Mouse (Mus musculus) hindbrain, embryonic 14.5 days (tissue): ENCODE measurements at regions not wholly inside any gene's neighbourhood (a gene's known extent, or its start where the extent isn't known, plus 50 kb on each side); places are given as distances from the start of the nearest gene placed in this dataset.

Source experiments
- ATAC-seq: fragments of 200-750 bp; cut with Nextera tagmentation; 2 replicates; pipeline ENCODE4 v1.8.0; 2017; ENCODE audit warnings: moderate number of reproducible peaks, mild to moderate bottlenecking, moderate TSS enrichment, moderate library complexity; ENCODE audit not compliant: low FRiP score
- DNase-seq: peaks from one replicate; pipeline ENCODE4 v3.0.0-alpha.2; 2015; ENCODE audit warnings: low spot score
- H3K27ac ChIP-seq: fragments of 300-500 bp; sonication (generic); 2 replicates; pipeline ENCODE4 v1.5.1; 2014; ENCODE audit warnings: mild to moderate bottlenecking, moderate library complexity
- H3K27me3 ChIP-seq: fragments of 300-500 bp; sonication (generic); 2 replicates; pipeline ENCODE4 v1.6.1; 2014; ENCODE audit warnings: mild to moderate bottlenecking, low read length, mixed read lengths; ENCODE audit not compliant: control insufficient read depth, insufficient read depth
- H3K36me3 ChIP-seq: fragments of 300-500 bp; sonication (generic); replicated peaks from 2 replicates; pipeline ENCODE4 v1.6.1; 2014; ENCODE audit not compliant: control insufficient read depth, insufficient read depth
- H3K4me1 ChIP-seq: fragments of 300-500 bp; sonication (generic); replicated peaks from 2 replicates; pipeline ENCODE4 v1.6.1; 2014; ENCODE audit warnings: antibody characterized with exemption, low read length, mixed read lengths; ENCODE audit not compliant: control insufficient read depth, insufficient read depth
- H3K4me2 ChIP-seq: fragments of 300-500 bp; sonication (generic); replicated peaks from 2 replicates; pipeline ENCODE4 v1.6.1; 2014; ENCODE audit warnings: mild to moderate bottlenecking, moderate library complexity
- H3K4me3 ChIP-seq: fragments of 300-500 bp; sonication (generic); replicated peaks from 2 replicates; pipeline ENCODE4 v1.5.1; 2014; ENCODE audit warnings: mild to moderate bottlenecking, low read length
- H3K9ac ChIP-seq: fragments of 300-500 bp; sonication (generic); 2 replicates; pipeline ENCODE4 v1.6.1; 2014
- H3K9me3 ChIP-seq: fragments of 300-500 bp; sonication (generic); 2 replicates; pipeline ENCODE4 v1.6.1; 2016; ENCODE audit warnings: low read length; ENCODE audit not compliant: control insufficient read depth
- WGBS: fragments of 180-500 bp; shearing (Covaris S2); extraction: QIAGEN DNeasy Blood & Tissue Kit; methylation state at CpG from one replicate; pipeline ENCODE4 v1.1.7; 2014; 5-methylcytosine and 5-hydroxymethylcytosine counted together

DNA sequence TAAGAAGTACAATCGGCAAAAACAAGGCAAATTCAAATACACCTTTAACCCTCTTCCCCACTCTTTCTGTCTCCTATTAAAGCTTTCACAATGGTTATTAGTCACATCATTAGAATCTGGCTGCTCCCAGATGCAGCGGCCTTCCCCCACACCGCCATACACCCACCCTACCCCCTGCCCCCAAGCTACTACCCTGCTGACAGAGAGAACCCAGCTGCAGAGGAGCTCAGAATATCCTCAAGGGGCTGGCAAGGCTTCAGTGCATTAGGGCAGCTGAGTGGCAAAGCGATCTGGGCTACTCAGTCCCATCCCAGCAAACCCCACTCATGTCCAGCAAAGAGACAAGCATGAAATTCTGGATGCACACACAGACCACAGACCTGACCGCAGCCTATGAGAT lies 113.6 kb upstream of the Rgma start:
- ATAC-seq: no peak
- DNase-seq: no peak

DNA sequence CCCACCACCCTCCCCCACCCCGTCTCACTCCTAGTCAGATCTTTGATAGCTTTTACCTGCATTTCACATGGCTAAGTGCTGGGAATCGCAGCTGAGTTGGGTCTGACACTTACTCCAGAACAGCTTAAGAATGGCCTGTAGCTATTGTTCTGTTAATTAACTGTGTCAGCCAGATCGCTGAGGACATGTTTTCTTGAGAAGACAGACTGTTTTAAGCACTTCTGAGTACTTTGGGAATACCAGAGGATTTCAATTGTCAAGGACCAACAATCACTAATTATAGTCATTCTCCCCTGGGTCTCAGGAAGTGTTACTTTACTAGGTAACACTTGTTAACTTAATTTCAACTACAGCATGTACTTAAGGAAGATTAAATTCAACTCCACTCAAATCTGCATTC lies 112.8 kb upstream of the Rgma start:
- no peak overlapping the region for H3K4me3 ChIP-seq
- H3K9me3 ChIP-seq: 0 out of 2 replicates have a peak, but pooled peaks cover 3% of the 10 kb centered on the region
- no peak overlapping the region for H3K9ac ChIP-seq
- peaks cover 7% of the 10 kb centered on the region; the same call in 1 of the 2 replicates for H3K4me1 ChIP-seq
- no peak overlapping the region for H3K27ac ChIP-seq
- ATAC-seq (no peak), DNase-seq (peak; percentile 32)
- H3K36me3 ChIP-seq: no peaks in the 10 kb centered on the region
- 27% methylated on average over 3 of the region's 3 CpGs for WGBS
- no peak overlapping the region for H3K4me2 ChIP-seq
- no peaks in the 10 kb centered on the region for H3K27me3 ChIP-seq

More for the DNA sequence above, 113.6 kb upstream of the Rgma start:
- peaks cover 7% of the 10 kb centered on the region; the same call in 1 of the 2 replicates for H3K4me1 ChIP-seq
- no peaks in the 10 kb centered on the region for H3K27me3 ChIP-seq
- no peak overlapping the region for H3K4me3 ChIP-seq
- no peaks in the 10 kb centered on the region for H3K36me3 ChIP-seq
- H3K27ac ChIP-seq: no peak overlapping the region
- H3K9me3 ChIP-seq: 0 out of 2 replicates have a peak, but pooled peaks cover 3% of the 10 kb centered on the region
- WGBS: 35% methylated on average over 5 of the region's 5 CpGs
- no peak overlapping the region for H3K9ac ChIP-seq
- no peak overlapping the region for H3K4me2 ChIP-seq

DNA sequence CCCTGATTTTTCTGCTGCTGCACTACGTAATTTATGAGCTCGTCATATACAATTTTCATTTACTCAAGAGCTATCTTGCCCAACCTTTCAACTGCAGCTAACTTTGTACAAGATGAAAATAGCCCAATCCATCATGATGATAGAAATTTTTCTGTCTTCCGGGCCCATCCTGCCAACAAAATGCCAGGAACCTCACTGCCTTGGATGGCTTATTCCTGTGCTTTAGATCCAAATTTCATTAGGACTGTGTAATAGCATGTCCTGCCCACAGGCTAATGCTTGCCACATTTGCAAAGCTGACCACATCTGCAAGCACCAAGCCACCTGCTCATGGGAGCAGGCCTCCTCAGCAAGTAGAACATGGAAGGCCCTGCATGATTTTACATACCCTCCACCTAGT lies 105.7 kb upstream of the Rgma start:
- Histone ChIP-seq H3K27ac (no peak overlapping the region), H3K9ac (no peak overlapping the region), H3K27me3 (no peaks in the 10 kb centered on the region), H3K36me3 (no peaks in the 10 kb centered on the region), H3K4me3 (no peak overlapping the region), H3K9me3 (no peaks in the 10 kb centered on the region), H3K4me2 (no peak overlapping the region), H3K4me1 (no peaks in the 10 kb centered on the region)
- no peak for ATAC-seq
- no peak for DNase-seq
- WGBS: 85% methylated on average over 3 of the region's 3 CpGs

DNA sequence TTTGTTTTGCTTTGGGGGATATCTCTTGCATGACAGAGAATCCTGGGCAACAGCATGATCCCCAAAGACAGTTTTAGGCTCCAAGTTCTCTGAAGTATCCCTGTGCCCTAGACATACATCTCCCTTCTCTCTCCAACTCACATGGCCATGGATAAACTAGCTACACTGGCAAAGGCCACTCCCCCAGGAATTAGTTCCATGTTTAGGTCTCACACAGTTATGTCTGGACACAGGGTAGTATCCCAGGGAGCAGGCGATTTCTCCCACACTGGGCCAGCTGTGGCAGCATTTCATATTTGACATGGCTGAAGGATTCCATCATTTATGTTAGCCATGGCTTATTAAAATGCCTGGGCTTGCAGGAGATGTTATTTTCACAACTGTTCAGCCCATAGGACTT lies 102.5 kb upstream of the Rgma start:
- DNase-seq: no peak
- 89% methylated on average over 1 of the region's 1 CpGs for WGBS
- no peak for ATAC-seq
- Histone ChIP-seq H3K9me3 (no peaks in the 10 kb centered on the region), H3K4me2 (no peak overlapping the region), H3K4me1 (no peaks in the 10 kb centered on the region), H3K9ac (no peak overlapping the region), H3K36me3 (no peaks in the 10 kb centered on the region), H3K27ac (no peak overlapping the region), H3K27me3 (no peaks in the 10 kb centered on the region), H3K4me3 (no peak overlapping the region)

DNA sequence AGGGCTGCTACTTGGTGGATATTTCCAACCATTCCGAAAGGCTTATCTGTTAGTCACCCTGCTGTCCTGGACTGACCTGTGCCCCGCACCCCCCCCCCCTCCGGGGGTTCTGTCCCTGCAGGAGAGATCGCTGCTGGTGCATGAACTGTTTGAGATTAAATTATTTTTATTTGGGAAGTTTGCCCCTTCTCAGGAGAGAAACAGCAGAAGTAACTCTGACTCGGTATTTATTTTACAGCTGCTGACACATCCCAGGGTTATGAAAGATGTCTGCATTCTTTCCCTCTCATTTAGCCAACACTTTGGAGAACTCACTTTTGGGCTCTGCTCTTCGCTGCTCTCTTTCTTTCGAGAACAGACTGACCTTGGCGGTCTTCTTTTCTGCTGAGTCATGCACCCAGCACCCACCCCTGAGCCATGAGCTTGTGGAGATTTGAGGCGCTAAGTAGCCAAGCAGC lies 99.5 kb upstream of the Rgma start:
- H3K9me3 ChIP-seq: 0 out of 2 replicates have a peak, but pooled peaks cover 4% of the 10 kb centered on the region
- H3K27me3 ChIP-seq: no peaks in the 10 kb centered on the region
- ATAC-seq (no peak), DNase-seq (no peak)
- no peak overlapping the region for H3K4me2 ChIP-seq
- no peak overlapping the region for H3K4me3 ChIP-seq
- no peaks in the 10 kb centered on the region for H3K4me1 ChIP-seq
- WGBS: 85% methylated on average over 9 of the region's 9 CpGs
- H3K9ac ChIP-seq: no peak overlapping the region
- no peak overlapping the region for H3K27ac ChIP-seq
- H3K36me3 ChIP-seq: no peaks in the 10 kb centered on the region

DNA sequence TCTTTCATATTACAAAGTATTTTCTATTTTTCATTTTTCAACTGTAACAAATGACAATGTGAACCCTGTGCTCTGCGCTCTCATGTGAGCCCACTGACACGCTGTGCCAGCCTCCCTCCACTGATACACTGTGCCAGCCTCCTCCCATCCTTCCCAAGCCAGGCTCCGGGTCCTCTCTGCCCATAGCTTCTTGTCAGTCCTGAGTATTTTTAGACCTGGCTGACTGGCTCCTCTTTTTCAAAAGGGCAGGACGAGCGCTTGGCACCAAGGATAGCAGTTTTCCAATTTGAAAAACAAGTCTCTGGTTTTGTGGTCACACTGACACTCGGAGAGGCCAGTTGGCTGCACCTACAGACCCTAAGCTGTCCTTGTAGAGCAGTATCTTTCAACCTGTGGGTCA lies 96.7 kb upstream of the Rgma start:
- H3K27ac ChIP-seq: no peak overlapping the region
- no peaks in the 10 kb centered on the region for H3K4me1 ChIP-seq
- H3K9me3 ChIP-seq: 0 out of 2 replicates have a peak, but pooled peaks cover 8% of the 10 kb centered on the region
- WGBS: 90% methylated on average over 6 of the region's 6 CpGs
- no peak overlapping the region for H3K4me2 ChIP-seq
- no peaks in the 10 kb centered on the region for H3K36me3 ChIP-seq
- ATAC-seq: no peak
- no peaks in the 10 kb centered on the region for H3K27me3 ChIP-seq
- no peak overlapping the region for H3K4me3 ChIP-seq
- no peak for DNase-seq
- no peak overlapping the region for H3K9ac ChIP-seq

DNA sequence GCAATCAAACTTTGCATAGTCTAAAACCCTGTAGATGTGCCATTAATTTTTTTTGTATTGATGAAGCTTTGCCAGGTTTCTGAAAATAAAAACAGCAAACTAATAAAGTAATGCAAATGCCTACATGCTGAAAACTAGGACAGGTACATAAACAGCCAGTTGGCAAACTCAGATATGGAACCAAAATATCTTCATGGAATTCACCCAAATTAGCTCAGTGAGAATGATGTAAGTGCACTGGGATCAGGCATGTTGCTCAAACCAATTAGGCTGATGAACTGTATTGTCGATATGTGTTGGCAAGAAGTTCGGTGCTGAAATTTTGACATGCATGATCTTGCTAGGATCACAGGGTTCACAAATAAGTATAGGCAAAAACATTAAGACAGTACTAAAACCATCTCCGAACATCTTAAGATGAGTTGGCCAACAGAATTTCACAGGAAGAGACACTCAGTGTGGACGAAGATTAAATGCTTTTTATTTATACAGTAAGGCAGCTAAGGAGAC lies 95.3 kb upstream of the Rgma start:
- 90% methylated on average over 4 of the region's 4 CpGs for WGBS
- no peak for ATAC-seq

DNA sequence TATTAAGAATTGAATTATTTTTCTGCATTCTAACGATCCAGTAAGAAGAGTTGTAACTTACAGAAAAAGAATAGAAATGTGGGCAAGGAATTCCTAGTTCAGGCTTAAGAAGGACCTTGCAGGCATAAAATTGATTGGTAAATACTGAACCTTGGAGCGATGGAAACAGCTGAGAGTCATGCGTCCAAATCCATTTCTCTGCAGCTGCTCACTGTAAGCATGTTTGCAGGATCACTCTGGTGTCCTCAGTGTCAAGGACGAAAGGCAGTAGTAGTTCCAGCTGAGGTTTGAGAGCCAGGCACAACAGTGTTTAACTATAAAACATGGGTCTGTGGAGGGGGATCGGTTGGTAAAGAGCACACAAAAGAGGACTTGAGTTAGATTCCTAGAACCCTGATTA lies 89.1 kb upstream of the Rgma start:
- 0 out of 2 replicates have a peak, but pooled peaks cover 4% of the 10 kb centered on the region for H3K9me3 ChIP-seq

More for the DNA sequence above, 95.3 kb upstream of the Rgma start:
- H3K9me3 ChIP-seq: 0 out of 2 replicates have a peak, but pooled peaks cover 8% of the 10 kb centered on the region
- H3K4me1 ChIP-seq: no peaks in the 10 kb centered on the region
- H3K36me3 ChIP-seq: no peaks in the 10 kb centered on the region
- H3K4me2 ChIP-seq: no peak overlapping the region
- no peak overlapping the region for H3K4me3 ChIP-seq
- no peak overlapping the region for H3K27ac ChIP-seq
- no peak overlapping the region for H3K9ac ChIP-seq
- H3K27me3 ChIP-seq: no peaks in the 10 kb centered on the region
- DNase-seq: no peak

DNA sequence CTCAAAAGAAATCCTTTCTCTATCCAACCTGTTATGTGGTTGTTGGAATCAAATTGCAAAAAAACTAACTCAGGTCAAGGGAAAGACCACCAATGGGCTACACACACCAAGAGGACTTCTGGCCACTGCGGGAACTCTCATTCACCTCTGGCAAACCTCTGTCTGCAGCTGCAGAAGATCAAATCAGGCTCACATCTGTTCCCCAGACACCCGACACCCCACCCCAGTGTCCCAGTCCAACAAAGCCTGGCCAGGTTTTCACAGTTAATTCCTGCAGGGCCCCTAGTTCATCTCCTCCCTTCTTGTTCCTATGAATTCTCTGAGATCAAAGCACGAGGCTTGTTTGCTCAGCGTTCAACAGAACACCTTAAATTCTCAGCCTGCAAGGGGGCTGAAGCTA lies 82.0 kb upstream of the Rgma start:
- no peak overlapping the region for H3K9ac ChIP-seq
- no peaks in the 10 kb centered on the region for H3K36me3 ChIP-seq
- H3K9me3 ChIP-seq: 0 out of 2 replicates have a peak, but pooled peaks cover 4% of the 10 kb centered on the region
- no peak for DNase-seq
- H3K4me1 ChIP-seq: no peaks in the 10 kb centered on the region
- no peak for ATAC-seq
- H3K4me2 ChIP-seq: no peak overlapping the region
- 82% methylated on average over 4 of the region's 4 CpGs for WGBS
- no peak overlapping the region for H3K4me3 ChIP-seq
- H3K27ac ChIP-seq: no peak overlapping the region
- H3K27me3 ChIP-seq: no peaks in the 10 kb centered on the region

More for the DNA sequence above, 89.1 kb upstream of the Rgma start:
- Histone ChIP-seq H3K27ac (no peak overlapping the region), H3K27me3 (no peaks in the 10 kb centered on the region), H3K9ac (no peak overlapping the region), H3K4me1 (no peaks in the 10 kb centered on the region), H3K36me3 (no peaks in the 10 kb centered on the region), H3K4me2 (no peak overlapping the region), H3K4me3 (no peak overlapping the region)
- 93% methylated on average over 5 of the region's 5 CpGs for WGBS
- no peak for DNase-seq
- no peak for ATAC-seq

DNA sequence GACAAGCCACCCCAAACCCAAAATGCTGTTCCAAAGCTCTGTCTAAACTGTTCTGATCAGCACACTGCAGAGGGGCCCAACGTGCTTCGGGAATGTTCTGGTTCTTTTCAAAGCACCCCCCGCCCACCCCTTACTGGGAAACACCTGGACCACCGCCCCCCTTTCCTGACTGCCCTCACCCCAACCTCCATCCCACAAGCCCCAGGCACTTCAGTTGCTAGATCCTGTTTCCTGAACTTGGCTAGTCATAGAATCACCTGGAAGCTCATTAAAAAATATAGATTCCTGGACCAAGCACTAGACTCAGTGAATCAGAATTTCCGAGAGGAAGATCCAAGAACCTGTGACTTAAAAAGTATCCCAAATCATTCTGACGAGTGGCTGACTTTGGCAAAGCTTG lies 80.9 kb upstream of the Rgma start:
- Histone ChIP-seq H3K36me3 (no peaks in the 10 kb centered on the region), H3K27me3 (no peaks in the 10 kb centered on the region), H3K4me3 (no peak overlapping the region), H3K4me2 (no peak overlapping the region), H3K9ac (no peak overlapping the region), H3K27ac (no peak overlapping the region), H3K4me1 (no peaks in the 10 kb centered on the region), H3K9me3 (0 out of 2 replicates have a peak, but pooled peaks cover 4% of the 10 kb centered on the region)
- 94% methylated on average over 6 of the region's 6 CpGs for WGBS
- DNase-seq: no peak
- ATAC-seq: no peak
